Mouse (Mus musculus): Measurements from ENCODE around the gene Tmpo.

- no peak for TF ChIP-seq POLR2A (IDR thresholded peaks at IDR 0.05; ENCODE audit: insufficient read depth, low read length)
- no peak for TF ChIP-seq CTCF (IDR thresholded peaks at IDR 0.05; ENCODE audit: low read depth, low read length)
These were observed 8.4 kb upstream of the Tmpo start for GRCm38 (mm10) chr10:91189476-91189875.

Measured in ES-Bruce4 (cell line).